Mouse (Mus musculus): ENCODE data around the gene Lbx1. TPM values are rescaled to one million over a fixed set of nuclear protein-coding genes. Genes with fewer than 3 reads are reported as not detected.

The Lbx1 gene
- polyA plus RNA-seq, 1 experiment: not detected

DNA sequence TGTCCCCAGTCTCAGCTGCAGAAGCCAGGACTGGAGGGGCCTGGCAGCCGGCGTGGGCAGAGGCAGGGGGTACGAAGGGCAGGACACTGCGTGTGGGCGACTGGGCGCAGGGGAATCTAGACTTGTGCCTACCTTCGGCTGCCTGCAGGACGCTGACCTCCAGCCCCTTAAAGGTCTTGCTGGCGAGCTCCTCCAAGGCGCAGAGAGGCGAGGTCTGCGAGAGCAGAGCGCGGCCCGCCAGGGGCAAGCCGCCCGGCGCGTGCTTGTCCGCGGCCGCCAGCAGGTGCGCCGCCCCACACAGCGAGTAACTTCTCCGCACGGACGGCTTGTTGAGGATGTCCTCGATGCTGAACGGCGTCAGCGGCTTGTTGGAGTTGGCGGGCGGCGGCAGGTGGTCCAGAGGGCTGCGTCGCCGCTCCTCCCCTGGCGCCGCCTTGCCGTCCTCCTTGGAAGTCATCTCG, 811 bp downstream of the Lbx1 start:
- WGBS: 3% methylated on average over 42 of the region's 42 CpGs
- peaks cover 20% of the 10 kb centered on the region for H3K4me1 ChIP-seq (ENCODE audit: control insufficient read depth, insufficient read depth, insufficient read length)
- no peak overlapping the region for H3K27ac ChIP-seq (ENCODE audit: insufficient read depth, low read length)
- DNase-seq (ENCODE audit: low read depth in 1 of 2, low spot score in 2 of 2): no peak
- peaks cover 67% of the 10 kb centered on the region for H3K27me3 ChIP-seq (ENCODE audit: control insufficient read depth, insufficient read depth, low read length)
- H3K36me3 ChIP-seq (ENCODE audit: control insufficient read depth, insufficient read depth, low read length): no peaks in the 10 kb centered on the region
- TF ChIP-seq POLR2A (IDR thresholded peaks at IDR 0.05; ENCODE audit: low read depth, low read length): no peak
- H3K4me3 ChIP-seq (ENCODE audit: extremely low read depth, insufficient read depth, insufficient read length): no peak overlapping the region; the same call in 1 of the 2 replicates

DNA sequence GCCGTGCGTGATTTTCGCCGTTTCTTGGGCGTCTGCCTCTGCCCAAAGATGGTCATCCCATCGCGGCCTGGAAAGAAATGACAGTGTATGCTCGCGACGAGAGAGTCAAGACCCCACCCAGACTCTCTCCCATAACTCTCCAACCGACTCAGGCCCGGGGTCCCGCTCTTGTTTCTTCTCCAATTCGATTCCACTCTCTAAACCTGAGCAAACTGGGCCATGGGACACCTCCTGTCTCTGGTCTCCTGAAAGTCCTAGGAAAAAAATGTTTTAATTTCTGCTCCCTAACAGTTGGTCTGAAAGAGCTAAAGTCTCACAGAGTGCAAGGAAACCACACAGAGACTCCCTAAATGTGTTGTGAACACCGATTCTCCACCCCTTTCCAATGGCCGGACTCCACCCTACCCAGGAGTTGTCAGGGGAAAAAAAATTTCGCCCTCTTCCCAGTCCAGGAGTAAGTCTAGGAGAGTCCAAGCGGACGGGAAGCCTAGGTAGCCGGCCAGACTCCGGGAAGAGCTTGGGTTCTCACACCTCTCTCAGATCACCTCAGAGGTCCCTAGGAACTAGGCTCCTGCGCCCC, 1.3 kb downstream of the Lbx1 start:
- TF ChIP-seq CTCF (IDR thresholded peaks at IDR 0.05; ENCODE audit: extremely low read depth, insufficient read depth, insufficient read length, insufficient replicate concordance) (no peak), POLR2A (IDR thresholded peaks at IDR 0.05; ENCODE audit: low read depth, low read length) (no peak)
- Histone ChIP-seq H3K27me3 (ENCODE audit: control insufficient read depth, insufficient read depth, low read length) (peaks cover 68% of the 10 kb centered on the region), H3K4me1 (ENCODE audit: control insufficient read depth, insufficient read depth, insufficient read length) (peaks cover 20% of the 10 kb centered on the region), H3K27ac (ENCODE audit: insufficient read depth, low read length) (no peak overlapping the region), H3K4me3 (ENCODE audit: extremely low read depth, insufficient read depth, insufficient read length) (no peak overlapping the region), H3K36me3 (ENCODE audit: control insufficient read depth, insufficient read depth, low read length) (no peaks in the 10 kb centered on the region)
- no peak for DNase-seq (ENCODE audit: low read depth in 1 of 2, low spot score in 2 of 2)
- 8% methylated on average over 22 of the region's 22 CpGs for WGBS

DNA sequence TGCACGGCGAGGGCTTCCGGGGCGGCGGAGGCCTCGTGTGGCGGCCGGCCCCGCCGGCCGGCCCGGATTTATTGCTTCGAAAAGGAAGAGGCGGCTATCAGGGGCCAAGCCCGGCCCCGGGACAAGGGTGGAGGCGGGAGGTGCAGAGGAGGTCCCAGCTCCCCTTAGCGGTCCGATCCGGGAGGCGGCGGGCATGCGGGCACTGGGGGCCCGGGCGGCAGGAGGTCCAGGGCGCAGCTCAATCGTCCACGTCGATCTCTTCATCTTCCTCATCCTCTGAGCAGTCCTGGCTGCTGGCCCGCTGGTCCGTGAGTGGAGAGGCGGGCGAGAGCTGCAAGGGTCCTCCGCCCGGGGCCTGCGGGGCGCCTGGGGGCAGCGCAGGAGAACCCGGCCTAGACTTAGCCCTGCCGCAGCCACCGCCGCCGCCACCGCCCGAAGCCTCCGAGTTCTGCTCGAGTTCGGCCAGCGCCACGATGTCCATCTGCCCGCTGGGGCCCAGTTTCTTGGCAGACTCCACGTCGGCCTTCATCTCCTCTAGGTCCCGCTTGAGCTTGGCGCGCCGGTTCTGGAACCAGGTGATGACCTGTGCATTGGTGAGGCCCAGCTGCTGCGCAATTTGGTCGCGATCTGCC, 2.0 kb downstream of the Lbx1 start:
- Histone ChIP-seq H3K27me3 (ENCODE audit: control insufficient read depth, insufficient read depth, low read length) (peaks cover 73% of the 10 kb centered on the region), H3K4me3 (ENCODE audit: extremely low read depth, insufficient read depth, insufficient read length) (no peak overlapping the region; the same call in 1 of the 2 replicates), H3K27ac (ENCODE audit: insufficient read depth, low read length) (no peak overlapping the region), H3K4me1 (ENCODE audit: control insufficient read depth, insufficient read depth, insufficient read length) (peaks cover 20% of the 10 kb centered on the region), H3K36me3 (ENCODE audit: control insufficient read depth, insufficient read depth, low read length) (no peaks in the 10 kb centered on the region)
- no peak for TF ChIP-seq POLR2A (IDR thresholded peaks at IDR 0.05; ENCODE audit: low read depth, low read length)
- no peak for TF ChIP-seq CTCF (IDR thresholded peaks at IDR 0.05; ENCODE audit: extremely low read depth, insufficient read depth, insufficient read length, insufficient replicate concordance)
- no peak for DNase-seq (ENCODE audit: low read depth in 1 of 2, low spot score in 2 of 2)
- WGBS: 2% methylated on average over 60 of the region's 60 CpGs

DNA sequence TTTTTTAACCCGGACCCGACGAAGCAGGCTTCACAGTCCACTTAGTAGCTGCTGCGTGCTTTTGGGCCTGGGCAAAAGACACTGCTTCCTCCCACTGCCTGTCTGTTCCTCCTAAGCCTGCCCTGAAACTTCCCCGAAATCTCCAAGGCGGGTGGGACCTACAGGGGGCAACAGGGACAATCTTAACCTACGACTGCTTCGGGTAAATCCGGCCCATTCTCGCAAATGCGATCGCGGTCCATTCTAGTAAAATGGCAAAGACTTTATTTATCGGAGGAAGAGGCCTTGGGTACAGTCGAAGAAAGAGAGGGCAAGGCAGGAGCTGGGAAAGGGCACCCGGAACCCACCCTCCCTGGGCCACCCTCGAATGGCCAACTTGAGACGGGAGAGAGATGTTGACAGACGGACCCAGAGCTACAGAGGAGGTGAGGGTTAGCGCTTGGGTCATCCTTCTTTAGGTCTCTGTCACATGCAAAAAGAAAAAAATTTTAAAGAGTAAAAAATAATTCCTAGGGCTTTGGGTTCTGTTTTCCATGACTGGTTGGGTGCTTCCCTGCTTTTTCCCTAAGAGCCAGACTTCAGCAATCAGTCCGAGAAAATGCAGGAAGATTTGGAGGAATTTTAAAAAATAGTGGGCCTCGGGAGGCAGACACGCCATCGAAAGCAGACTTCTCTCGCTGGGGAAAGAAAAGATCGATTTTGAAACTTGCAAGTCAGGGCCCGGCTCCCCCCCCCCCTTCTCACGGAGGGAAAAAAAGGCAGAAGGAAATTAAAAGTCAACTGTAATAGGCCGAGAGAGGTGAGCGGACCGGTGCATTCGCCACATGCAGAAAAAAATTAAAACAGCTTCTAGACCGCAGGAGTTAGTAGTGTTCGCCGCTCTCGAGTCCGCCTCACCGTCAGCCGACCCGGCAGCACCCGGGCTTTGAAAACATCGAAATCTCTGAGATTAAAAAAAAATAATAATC, 2.9 kb downstream of the Lbx1 start:
- H3K36me3 ChIP-seq (ENCODE audit: control insufficient read depth, insufficient read depth, low read length): no peaks in the 10 kb centered on the region
- peaks cover 75% of the 10 kb centered on the region for H3K27me3 ChIP-seq (ENCODE audit: control insufficient read depth, insufficient read depth, low read length)
- WGBS: 3% methylated on average over 42 of the region's 42 CpGs
- no peak overlapping the region for H3K27ac ChIP-seq (ENCODE audit: insufficient read depth, low read length)
- H3K4me3 ChIP-seq (ENCODE audit: extremely low read depth, insufficient read depth, insufficient read length): no peak overlapping the region
- no peak for TF ChIP-seq CTCF (IDR thresholded peaks at IDR 0.05; ENCODE audit: extremely low read depth, insufficient read depth, insufficient read length, insufficient replicate concordance)
- no peak for TF ChIP-seq POLR2A (IDR thresholded peaks at IDR 0.05; ENCODE audit: low read depth, low read length)
- no peak for DNase-seq (ENCODE audit: low read depth in 1 of 2, low spot score in 2 of 2)
- H3K4me1 ChIP-seq (ENCODE audit: control insufficient read depth, insufficient read depth, insufficient read length): peaks cover 20% of the 10 kb centered on the region

DNA sequence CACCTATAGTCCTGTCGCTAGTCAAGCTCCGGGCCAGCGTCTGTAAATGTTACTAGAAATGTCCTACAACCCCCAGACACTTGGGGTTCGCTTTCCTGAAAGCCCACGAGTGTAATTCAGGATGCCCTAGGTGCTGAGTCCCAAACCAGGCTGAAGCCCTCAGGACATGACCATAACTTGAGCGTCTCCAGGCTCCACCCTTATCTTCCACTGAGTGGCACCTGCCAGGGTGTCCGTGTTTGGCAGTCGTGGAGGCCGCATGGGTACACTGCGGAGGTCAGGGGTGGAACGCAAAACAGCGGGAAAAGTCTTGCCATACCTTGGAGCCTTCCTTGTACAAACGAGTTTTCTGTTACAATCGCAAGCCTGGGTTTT, 3.6 kb downstream of the Lbx1 start:
- Histone ChIP-seq H3K27me3 (ENCODE audit: control insufficient read depth, insufficient read depth, low read length) (peaks cover 71% of the 10 kb centered on the region), H3K36me3 (ENCODE audit: control insufficient read depth, insufficient read depth, low read length) (no peaks in the 10 kb centered on the region), H3K4me1 (ENCODE audit: control insufficient read depth, insufficient read depth, insufficient read length) (peaks cover 20% of the 10 kb centered on the region), H3K27ac (ENCODE audit: insufficient read depth, low read length) (no peak overlapping the region), H3K4me3 (ENCODE audit: extremely low read depth, insufficient read depth, insufficient read length) (no peak overlapping the region)
- no peak for DNase-seq (ENCODE audit: low read depth in 1 of 2, low spot score in 2 of 2)
- 4% methylated on average over 14 of the region's 14 CpGs for WGBS
- TF ChIP-seq CTCF (IDR thresholded peaks at IDR 0.05; ENCODE audit: extremely low read depth, insufficient read depth, insufficient read length, insufficient replicate concordance) (no peak), POLR2A (IDR thresholded peaks at IDR 0.05; ENCODE audit: low read depth, low read length) (no peak)

DNA sequence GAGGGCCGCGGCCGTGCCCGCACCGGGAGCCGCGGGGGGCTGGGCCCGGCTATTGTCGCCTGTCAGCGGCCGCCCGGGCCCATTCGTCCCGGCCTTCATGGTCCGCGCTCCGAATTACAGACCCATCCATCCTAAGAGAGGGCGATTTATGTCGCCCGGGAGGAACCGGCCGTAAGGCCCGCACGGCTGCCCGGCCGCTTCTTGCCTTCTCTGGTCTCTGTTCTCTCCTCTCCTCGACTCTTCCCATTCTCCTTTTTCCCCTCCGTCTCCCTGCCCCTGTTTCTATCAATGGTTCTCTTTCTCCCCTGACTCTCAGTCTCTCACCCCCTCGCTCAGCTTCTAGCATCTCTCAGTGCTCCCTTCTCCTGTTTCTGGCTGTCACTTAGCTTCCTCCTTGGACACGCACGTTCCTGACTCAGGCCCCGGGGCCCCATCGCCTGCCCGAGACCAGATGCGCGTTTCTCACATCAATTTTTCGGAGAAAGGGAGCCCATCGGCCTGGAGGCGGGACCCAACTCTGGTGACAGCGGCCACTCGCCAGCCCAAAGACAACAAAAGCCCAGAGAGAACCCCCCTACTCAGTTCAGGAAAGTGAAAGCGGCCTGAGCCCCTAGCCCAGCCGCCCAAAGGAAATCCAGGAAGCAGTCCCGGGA, 4.1 kb downstream of the Lbx1 start:
- peaks cover 17% of the 10 kb centered on the region for H3K4me1 ChIP-seq (ENCODE audit: control insufficient read depth, insufficient read depth, insufficient read length)
- whole genome bisulfite sequencing: 3% methylated on average over 44 of the region's 44 CpGs
- H3K36me3 ChIP-seq (ENCODE audit: control insufficient read depth, insufficient read depth, low read length): no peaks in the 10 kb centered on the region
- no peak for TF ChIP-seq POLR2A (IDR thresholded peaks at IDR 0.05; ENCODE audit: low read depth, low read length)
- no peak for TF ChIP-seq CTCF (IDR thresholded peaks at IDR 0.05; ENCODE audit: extremely low read depth, insufficient read depth, insufficient read length, insufficient replicate concordance)
- DNase-seq (ENCODE audit: low read depth in 1 of 2, low spot score in 2 of 2): no peak
- H3K4me3 ChIP-seq (ENCODE audit: extremely low read depth, insufficient read depth, insufficient read length): no peak overlapping the region
- no peak overlapping the region for H3K27ac ChIP-seq (ENCODE audit: insufficient read depth, low read length)
- H3K27me3 ChIP-seq (ENCODE audit: control insufficient read depth, insufficient read depth, low read length): peaks cover 68% of the 10 kb centered on the region
